Mouse (Mus musculus): ENCODE data around the gene Mymx.

The Mymx gene

GRCm38 (mm10) chr17:45610144-45610866 is 8.4 kb upstream of the Mymx start:
- no peak for ATAC-seq (ENCODE audit: low TSS enrichment)

- no peak for ATAC-seq (ENCODE audit: low TSS enrichment)
Observed at GRCm38 (mm10) chr17:45608396-45608795, 6.5 kb upstream of the Mymx start.

GRCm38 (mm10) chr17:45606992-45607879 is 5.3 kb upstream of the Mymx start:
- ATAC-seq (ENCODE audit: low TSS enrichment), result no peak

- ATAC-seq (ENCODE audit: low TSS enrichment), result no peak
Observed at GRCm38 (mm10) chr17:45602984-45603383, 1.1 kb upstream of the Mymx start.

GRCm38 (mm10) chr17:45601325-45601724 is 577 bp downstream of the Mymx start:
- ATAC-seq (ENCODE audit: low TSS enrichment), result no peak

- ATAC-seq (ENCODE audit: low TSS enrichment), result no peak
Observed at GRCm38 (mm10) chr17:45600267-45600666, 1.6 kb downstream of the Mymx start.

- no peak for ATAC-seq (ENCODE audit: low TSS enrichment)
Observed at GRCm38 (mm10) chr17:45599446-45600242, 2.3 kb downstream of the Mymx start, which contains the start of gene Slc29a1. Gene Slc29a1 (minus strand): TSS chr17:45599606.

- ATAC-seq (ENCODE audit: low TSS enrichment), result no peak
Observed at GRCm38 (mm10) chr17:45598891-45599290, 3.0 kb downstream of the Mymx start.

- no peak for ATAC-seq (ENCODE audit: low TSS enrichment)
Observed at GRCm38 (mm10) chr17:45598376-45598775, 3.5 kb downstream of the Mymx start.

- ATAC-seq (ENCODE audit: low TSS enrichment), result no peak
Observed at GRCm38 (mm10) chr17:45597787-45598186, 4.1 kb downstream of the Mymx start.

- peak; percentile 64 for ATAC-seq (ENCODE audit: low TSS enrichment)
Observed at GRCm38 (mm10) chr17:45596631-45597396, 5.1 kb downstream of the Mymx start.

GRCm38 (mm10) chr17:45595736-45596390 is 6.0 kb downstream of the Mymx start:
- ATAC-seq (ENCODE audit: low TSS enrichment), result no peak

GRCm38 (mm10) chr17:45594881-45595735 is 6.8 kb downstream of the Mymx start:
- ATAC-seq (ENCODE audit: low TSS enrichment), result 0 out of 2 replicates have a peak, but pooled peaks have one; percentile 7

- ATAC-seq (ENCODE audit: low TSS enrichment), result no peak
Observed at GRCm38 (mm10) chr17:45594195-45594594, 7.7 kb downstream of the Mymx start.

GRCm38 (mm10) chr17:45593479-45593878 is 8.4 kb downstream of the Mymx start:
- ATAC-seq (ENCODE audit: low TSS enrichment), result no peak

GRCm38 (mm10) chr17:45592606-45593431 is 9.1 kb downstream of the Mymx start:
- ATAC-seq (ENCODE audit: low TSS enrichment), result peak; percentile 17; the same call in 1 of the 2 replicates

GRCm38 (mm10) chr17:45591701-45592605 is 9.9 kb downstream of the Mymx start:
- peak; percentile 27; the same call in 1 of the 2 replicates for ATAC-seq (ENCODE audit: low TSS enrichment)

- no peak for ATAC-seq (ENCODE audit: low TSS enrichment)
Observed at GRCm38 (mm10) chr17:45590410-45590809, 11.5 kb downstream of the Mymx start.
